Comparison of ENCODE assay signal across 11 mouse cellular contexts in genomic region chr2:79460586-79460985, GRCm38 (mm10). TPM values are rescaled to one million over a fixed set of nuclear protein-coding genes. Genes with fewer than 3 reads are reported as not detected.
A peak's percentile ranks its signal among the peaks of the same experiment; 100 is the strongest.
DNase-seq lines count a peak whose midpoint lies in the region; ATAC-seq lines count a peak whose summit lies in the region.
"Had no signal": no experiment of that assay in that cellular context is flagged by ENCODE, and none has a peak within 500 bp of the region (broad histone marks: within the 10 kb centered on the region; RNA-seq: fewer than 3 reads in every experiment).

No protein-coding gene starts in this region.

- H3K4me2 ChIP-seq in hindbrain, embryonic 14.5 days (replicated peaks), result peak overlapping the region; percentile 45; the same call in 1 of the 2 replicates
- H3K4me2 ChIP-seq: limb, embryonic 12.5 days had no signal

- H3K4me3 ChIP-seq in heart, embryonic 10.5 days, result no peak overlapping the region
- H3K4me3 ChIP-seq in hindbrain, embryonic 14.5 days (replicated peaks; ENCODE audit: low read length), result no peak overlapping the region
- H3K4me3 ChIP-seq: limb, embryonic 12.5 days had no signal

- no peaks in the 10 kb centered on the region for H3K9me3 ChIP-seq in heart, embryonic 10.5 days
- H3K9me3 ChIP-seq in hindbrain, embryonic 14.5 days (ENCODE audit: control insufficient read depth, low read length), result no peaks in the 10 kb centered on the region
- H3K9me3 ChIP-seq: limb, embryonic 12.5 days had no signal

- WGBS in heart, embryonic 10.5 days, result 4% methylated on average over 2 of the region's 2 CpGs
- WGBS in hindbrain, embryonic 14.5 days, result 13% methylated on average over 2 of the region's 2 CpGs

- no peak for ATAC-seq in hindbrain, embryonic 14.5 days (ENCODE audit: low FRiP score)
- no peak for ATAC-seq in megakaryocyte, adult 5-6 weeks (ENCODE audit: poor library complexity, severe bottlenecking)
- ATAC-seq in activated CD4-positive, CD25-positive, alpha-beta regulatory T cell, adult 4 months, result no peak

- peak; percentile 33 to 50 for DNase-seq in heart, postnatal 10 days
- DNase-seq in heart, embryonic 10.5 days (ENCODE audit: low spot score), result no peak
- peak; percentile 49 for DNase-seq in 3T3-L1 (ENCODE audit: low read depth, low spot score)
- DNase-seq in brain, adult 2 months (ENCODE audit: low read depth, low spot score), result peak; percentile 20
- DNase-seq in hindbrain, embryonic 14.5 days (ENCODE audit: low spot score), result no peak
- no peak for DNase-seq in frontal cortex, postnatal 36 days (ENCODE audit: low spot score in 2 of 2)
- DNase-seq: gastrocnemius, postnatal 10 days had no signal

- H3K27ac ChIP-seq in heart, embryonic 10.5 days, result no peak overlapping the region
- no peak overlapping the region for H3K27ac ChIP-seq in hindbrain, embryonic 14.5 days
- H3K27ac ChIP-seq: limb, embryonic 12.5 days had no signal

- no peaks in the 10 kb centered on the region for H3K36me3 ChIP-seq in heart, embryonic 10.5 days
- H3K36me3 ChIP-seq in hindbrain, embryonic 14.5 days (replicated peaks; ENCODE audit: control insufficient read depth, insufficient read depth), result no peaks in the 10 kb centered on the region
- H3K36me3 ChIP-seq: limb, embryonic 12.5 days had no signal

- intact Hi-C loops in heart, postnatal 10 days (cut with DNase I), result no loop called here

- H3K4me1 ChIP-seq in heart, embryonic 10.5 days, result peaks cover 13% of the 10 kb centered on the region
- peaks cover 20% of the 10 kb centered on the region for H3K4me1 ChIP-seq in hindbrain, embryonic 14.5 days (replicated peaks; ENCODE audit: control insufficient read depth, insufficient read depth, low read length)

- H3K27me3 ChIP-seq in heart, embryonic 10.5 days (ENCODE audit: insufficient read depth, poor library complexity, severe bottlenecking), result peaks cover 54% of the 10 kb centered on the region
- H3K27me3 ChIP-seq in hindbrain, embryonic 14.5 days (ENCODE audit: control insufficient read depth, insufficient read depth, low read length), result peaks cover 46% of the 10 kb centered on the region

- no peak overlapping the region for H3K9ac ChIP-seq in hindbrain, embryonic 14.5 days
- H3K9ac ChIP-seq: limb, embryonic 12.5 days had no signal

RNA-seq across cellular contexts. Expression of gene Cerkl, which starts 4.0 kb away (rescaled TPM):
- 1 to 10 TPM; 1.2 to 1.5 TPM for total RNA-seq in heart, postnatal 10 days (2021)
- polyA plus RNA-seq in heart, embryonic 10.5 days (2016; fragmentation: Nextera tagmentation; extraction: Ambion mirVana), result 0.15 and 1.5 TPM in 2 replicates
- polyA plus RNA-seq in hindbrain, embryonic 14.5 days (2014; fragmentation: Nextera tagmentation; extraction: Ambion mirVana), result 1.2 and 1.7 TPM in 2 replicates
- total RNA-seq in megakaryocyte, adult 5-6 weeks (2015), result 3.4 and 3.9 TPM in 2 replicates
- 6.1 and 12.8 TPM in 2 replicates for total RNA-seq in megakaryocyte, adult 5-6 weeks (2017)
- polyA plus RNA-seq in activated CD4-positive, CD25-positive, alpha-beta regulatory T cell, adult 4 months (2017; shearing (Covaris generic)), result 10 to 100 TPM; 28.5 to 40.8 TPM

RNA-seq across cellular contexts. Expression of gene Neurod1, which starts 4.0 kb away (rescaled TPM):
- not detected for total RNA-seq in heart, postnatal 10 days (2021)
- 0.25 and 0.57 TPM in 2 replicates for polyA plus RNA-seq in heart, embryonic 10.5 days (2016; fragmentation: Nextera tagmentation; extraction: Ambion mirVana)
- polyA plus RNA-seq in hindbrain, embryonic 14.5 days (2014; fragmentation: Nextera tagmentation; extraction: Ambion mirVana), result 35.4 and 38.0 TPM in 2 replicates
- total RNA-seq in megakaryocyte, adult 5-6 weeks (2015), result not detected in 2 replicates
- not detected in 2 replicates for total RNA-seq in megakaryocyte, adult 5-6 weeks (2017)
- not detected for polyA plus RNA-seq in activated CD4-positive, CD25-positive, alpha-beta regulatory T cell, adult 4 months (2017; shearing (Covaris generic))
- total RNA-seq: gastrocnemius, postnatal 10 days; hematopoietic stem cell, adult 5-6 weeks had no signal

Comparison
In these comparisons a context has a peak if more than half of its experiments do, and no peak if none do; other contexts are left out.
1. DNase-seq: peak in heart, postnatal 10 days (2 of 2), 3T3-L1 (single experiment) and brain, adult 2 months (single experiment); none in heart, embryonic 10.5 days (single experiment), hindbrain, embryonic 14.5 days (single experiment) and frontal cortex, postnatal 36 days (0 of 2).
2. RNA of gene Cerkl, which starts 4.0 kb away (polyA plus RNA-seq): 28.5 to 40.8 TPM in activated CD4-positive, CD25-positive, alpha-beta regulatory T cell, adult 4 months; 0.15 to 1.5 TPM in heart, embryonic 10.5 days and 1.2 to 1.7 TPM in hindbrain, embryonic 14.5 days; every median in the first group is over 10 times any median in the second.
3. RNA of gene Neurod1, which starts 4.0 kb away (polyA plus RNA-seq): 35.4 to 38.0 TPM in hindbrain, embryonic 14.5 days; 0.25 to 0.57 TPM in heart, embryonic 10.5 days and not detected in activated CD4-positive, CD25-positive, alpha-beta regulatory T cell, adult 4 months; every median in the first group is over 10 times any median in the second.